Mouse (Mus musculus) intestine, embryonic 14.5 days (tissue): Measurements from ENCODE around the gene Banf1. TPM values are rescaled to one million over a fixed set of nuclear protein-coding genes. Genes with fewer than 3 reads are reported as not detected.
"Not testable (repeated sequence)": the region's sequence is repeated elsewhere in the genome, so short reads cannot be mapped to it uniquely, and the experiment has no call there.

Experiments
- ATAC-seq: fragments of 200-750 bp; cut with Nextera tagmentation; replicated peaks from 2 replicates; pipeline ENCODE4 v1.8.0; 2017; ENCODE audit warnings: low read depth, moderate number of reproducible peaks, moderate TSS enrichment, moderate library complexity; ENCODE audit not compliant: low FRiP score, low TSS enrichment
- DNase-seq: peaks from one replicate; pipeline ENCODE4 v3.0.0-alpha.2; 2018; ENCODE audit warnings: low spot score
- H3K27ac ChIP-seq: fragments of 300-500 bp; sonication (generic); 2 replicates; pipeline ENCODE4 v1.5.1; 2014; ENCODE audit warnings: low read depth, mild to moderate bottlenecking, control low read depth
- H3K27me3 ChIP-seq: fragments of 300-500 bp; sonication (generic); replicated peaks from 2 replicates; pipeline ENCODE4 v1.6.1; 2014; ENCODE audit warnings: low read length, control low read depth; ENCODE audit not compliant: control insufficient read depth, insufficient read depth
- H3K36me3 ChIP-seq: fragments of 300-500 bp; sonication (generic); 2 replicates; pipeline ENCODE4 v1.6.1; 2014; ENCODE audit warnings: low read length, control low read depth; ENCODE audit not compliant: control insufficient read depth, insufficient read depth
- H3K4me1 ChIP-seq: fragments of 300-500 bp; sonication (generic); replicated peaks from 2 replicates; pipeline ENCODE4 v1.6.1; 2014; ENCODE audit warnings: low read length, control low read depth, mixed read lengths; ENCODE audit not compliant: control insufficient read depth, insufficient read depth
- H3K4me2 ChIP-seq: fragments of 300-500 bp; sonication (generic); 2 replicates; pipeline ENCODE4 v1.6.1; 2014; ENCODE audit warnings: low read length
- H3K4me3 ChIP-seq: fragments of 300-500 bp; sonication (generic); 2 replicates; pipeline ENCODE4 v1.5.1; 2014; ENCODE audit warnings: low read depth, low read length, control low read depth, mixed read lengths
- H3K9ac ChIP-seq: fragments of 300-500 bp; sonication (generic); 2 replicates; pipeline ENCODE4 v1.6.1; 2014; ENCODE audit warnings: mild to moderate bottlenecking, low read length
- H3K9me3 ChIP-seq: fragments of 300-500 bp; sonication (generic); 2 replicates; pipeline ENCODE4 v1.6.1; 2016; ENCODE audit warnings: low read length, control low read depth; ENCODE audit not compliant: control insufficient read depth
- WGBS: fragments of 180-500 bp; shearing (Covaris S2); extraction: QIAGEN DNeasy Blood & Tissue Kit; methylation state at CpG from one replicate; pipeline ENCODE4 v1.1.7; 2014; 5-methylcytosine and 5-hydroxymethylcytosine counted together
- polyA plus RNA-seq: library from polyadenylated mRNA; unstranded; fragments of >200 nt; fragmentation: Nextera tagmentation; extraction: Ambion mirVana; gene quantifications from 2 replicates; pipeline ENCODE4 v1.2.1, GENCODE M21; 2014

The Banf1 gene
- polyA plus RNA-seq, 1 experiment from 2014 or later, result 499 TPM

DNA sequence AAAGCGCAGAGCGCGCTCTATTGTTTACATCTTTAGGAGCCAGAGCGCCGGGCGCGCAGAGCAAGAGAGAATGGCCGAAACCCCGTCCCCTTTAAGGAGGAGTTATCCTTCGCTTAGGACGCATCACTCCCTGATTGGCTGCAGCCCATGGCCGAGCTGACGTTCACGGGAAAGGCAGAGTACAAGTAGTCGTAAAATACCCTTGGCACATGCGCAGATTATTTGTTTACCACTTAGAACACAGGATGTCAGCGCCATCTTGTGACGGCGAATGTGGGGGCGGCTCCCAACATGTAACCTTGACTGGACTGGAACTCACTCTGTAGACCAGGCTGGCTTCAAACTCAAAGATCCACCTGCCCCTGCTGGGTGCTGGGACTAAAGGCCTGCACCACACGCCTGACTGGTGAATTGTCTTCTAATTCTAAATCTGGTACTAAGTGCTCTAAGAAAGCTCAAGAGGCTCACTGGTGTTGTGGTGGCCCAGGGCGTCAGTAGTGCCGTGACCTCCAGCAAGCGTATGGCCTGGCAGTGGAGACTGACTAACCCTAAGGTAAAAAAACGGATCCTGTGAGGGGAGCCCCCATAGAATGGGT lies 39.7 kb upstream of the Banf1 start:
- ATAC-seq (peak; percentile 79), DNase-seq (peak; percentile 85)
- WGBS, result 6% methylated on average over 21 of the region's 25 CpGs
- Histone ChIP-seq H3K4me2 (peak overlapping the region; percentile 58), H3K27ac (peak overlapping the region; percentile 86), H3K9ac (peak overlapping the region; percentile 66), H3K4me3 (peak overlapping the region; percentile 60)
- H3K9me3 ChIP-seq, H3K36me3 ChIP-seq, H3K27me3 ChIP-seq, H3K4me1 ChIP-seq: not testable (repeated sequence)

DNA sequence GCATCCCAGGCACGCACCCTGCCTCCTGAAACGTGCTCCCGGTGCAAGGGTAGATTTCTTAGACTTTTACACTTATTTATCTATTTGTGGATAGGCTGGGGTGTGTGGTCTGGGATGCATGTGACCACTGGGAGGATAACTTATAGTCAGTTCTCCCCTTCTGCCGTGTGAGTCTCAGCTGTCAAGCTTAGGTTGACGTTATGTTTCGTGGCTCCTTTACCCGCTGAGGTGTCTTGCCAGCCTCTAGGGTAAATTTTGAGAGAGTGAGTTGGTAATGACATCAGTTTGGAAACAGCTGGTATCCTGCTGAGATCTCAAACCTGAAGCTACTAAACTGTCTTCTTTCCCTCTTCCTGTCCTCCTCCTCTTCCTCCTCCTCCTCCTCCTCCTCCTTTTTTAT lies 39.0 kb upstream of the Banf1 start:
- Histone ChIP-seq H3K9ac (peak overlapping the region; percentile 5; the same call in 1 of the 2 replicates), H3K36me3 (no peaks in the 10 kb centered on the region), H3K27me3 (no peaks in the 10 kb centered on the region), H3K4me2 (peak overlapping the region; percentile 51), H3K9me3 (no peaks in the 10 kb centered on the region), H3K4me1 (0 out of 2 replicates have a peak, but pooled peaks cover 9% of the 10 kb centered on the region), H3K4me3 (peak overlapping the region; percentile 32), H3K27ac (peak overlapping the region; percentile 57; the same call in 1 of the 2 replicates)
- ATAC-seq (no peak), DNase-seq (peak; percentile 55)
- whole genome bisulfite sequencing, result 24% methylated on average over 7 of the region's 7 CpGs

DNA sequence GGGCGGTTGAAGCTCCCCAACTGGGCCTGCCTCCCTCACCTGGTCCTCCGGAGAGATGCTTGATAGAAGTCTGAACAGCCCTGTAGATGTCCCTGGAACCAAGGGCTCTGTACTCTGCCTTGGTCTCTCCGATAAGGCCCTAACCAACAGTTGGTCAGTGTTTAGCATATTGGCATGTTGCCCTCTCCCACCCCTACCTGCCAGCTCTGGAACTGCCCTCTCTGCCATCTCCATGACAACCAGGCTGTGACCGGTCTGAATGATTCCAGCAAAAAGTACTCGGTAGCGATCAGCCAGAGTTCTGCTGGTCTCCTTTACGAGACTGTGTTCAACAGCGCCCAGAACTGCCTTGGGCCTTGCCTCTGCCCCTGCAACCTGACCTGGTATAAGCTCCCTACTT lies 35.3 kb upstream of the Banf1 start, which contains the start of gene Tsga10ip:
Gene Tsga10ip (minus strand): TSS at position 234 of the 400 bp plus-strand sequence.
- Histone ChIP-seq H3K9ac (no peak within 1 kb of the TSS), H3K4me3 (no peak within 1 kb of the TSS), H3K27me3 (no peaks in the 10 kb centered on the region), H3K4me1 (0 out of 2 replicates have a peak, but pooled peaks cover under 1% of the 10 kb centered on the region), H3K9me3 (no peaks in the 10 kb centered on the region), H3K27ac (no peak within 1 kb of the TSS), H3K36me3 (no peaks in the 10 kb centered on the region), H3K4me2 (no peak within 1 kb of the TSS)
- WGBS, result 80% methylated on average over 8 of the region's 8 CpGs
- ATAC-seq (no peak), DNase-seq (no peak)

DNA sequence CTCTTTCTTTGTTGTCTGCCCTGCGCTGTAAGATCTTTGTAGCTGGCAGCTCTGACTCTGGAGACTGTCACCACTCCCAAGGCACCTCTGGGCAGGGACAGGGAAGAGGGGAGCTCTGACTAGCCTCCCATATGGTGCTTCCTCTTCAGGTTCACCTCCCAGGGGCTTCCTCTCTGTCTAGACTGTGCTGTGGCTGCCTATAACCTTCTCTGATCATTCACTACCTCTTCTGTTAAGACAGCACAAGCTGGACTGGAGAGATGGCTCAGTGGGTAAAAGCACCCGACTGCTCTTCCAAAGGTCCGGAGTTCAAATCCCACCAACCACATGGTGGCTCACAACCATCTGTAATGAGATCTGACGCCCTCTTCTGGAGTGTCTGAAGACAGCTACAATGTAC lies 34.1 kb upstream of the Banf1 start:
- not testable (repeated sequence) for H3K36me3 ChIP-seq

DNA sequence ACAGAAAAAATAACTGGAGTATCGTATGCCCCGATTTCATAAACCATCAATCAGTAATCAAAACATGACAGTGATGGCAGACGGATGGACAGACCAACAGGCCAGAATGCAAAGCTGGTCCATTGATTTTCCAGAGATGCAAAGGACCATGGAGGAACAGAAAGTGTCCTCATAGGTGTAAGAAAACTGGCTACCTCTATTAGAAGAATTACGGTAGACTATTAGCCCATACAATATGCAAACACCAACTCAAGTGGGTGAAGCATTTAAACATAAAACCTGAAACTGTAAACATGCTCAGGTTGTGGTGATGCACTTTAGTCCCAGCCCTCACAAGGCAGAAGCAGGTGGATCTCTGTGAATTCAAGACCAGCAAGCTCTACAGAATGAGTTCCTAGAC lies 28.4 kb upstream of the Banf1 start:
- H3K9me3 ChIP-seq, result no peaks in the 10 kb centered on the region
- H3K27me3 ChIP-seq, result no peaks in the 10 kb centered on the region
- no peak overlapping the region for H3K4me3 ChIP-seq
- no peak overlapping the region for H3K4me2 ChIP-seq
- whole genome bisulfite sequencing, result 68% methylated on average over 4 of the region's 4 CpGs
- H3K9ac ChIP-seq, result no peak overlapping the region
- peaks cover 2% of the 10 kb centered on the region for H3K4me1 ChIP-seq
- H3K36me3 ChIP-seq, result no peaks in the 10 kb centered on the region
- no peak overlapping the region for H3K27ac ChIP-seq
- ATAC-seq (no peak), DNase-seq (no peak)

More for the DNA sequence above, 34.1 kb upstream of the Banf1 start:
- not testable (repeated sequence) for H3K9me3 ChIP-seq, H3K4me2 ChIP-seq, H3K4me1 ChIP-seq, DNase-seq, H3K27ac ChIP-seq, H3K9ac ChIP-seq, H3K27me3 ChIP-seq, H3K4me3 ChIP-seq, ATAC-seq
- 72% methylated on average over 4 of the region's 4 CpGs for WGBS

DNA sequence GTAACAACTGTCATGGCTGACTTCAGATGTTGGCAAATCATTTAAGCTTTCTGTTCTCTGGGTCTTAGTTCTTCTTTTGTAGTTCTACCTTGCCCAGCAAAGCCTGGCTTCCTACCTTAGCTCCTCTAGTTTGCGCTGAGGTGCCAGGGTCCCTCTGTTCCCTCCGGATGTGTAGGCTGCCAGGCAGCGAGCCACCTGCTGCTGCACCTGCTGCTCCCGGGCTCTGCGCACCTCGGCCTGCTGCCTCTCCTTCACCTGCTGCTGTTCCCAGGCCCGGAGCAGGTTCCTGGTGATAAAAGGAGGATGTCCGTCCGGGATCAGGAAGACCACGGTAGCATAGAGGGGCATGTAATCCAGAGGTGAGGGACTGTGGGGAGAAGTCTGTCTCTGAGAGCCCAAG lies 27.2 kb upstream of the Banf1 start:
- Histone ChIP-seq H3K4me3 (no peak overlapping the region), H3K4me2 (no peak overlapping the region), H3K9ac (no peak overlapping the region), H3K4me1 (peaks cover 14% of the 10 kb centered on the region), H3K9me3 (no peaks in the 10 kb centered on the region), H3K36me3 (no peaks in the 10 kb centered on the region), H3K27ac (no peak overlapping the region), H3K27me3 (no peaks in the 10 kb centered on the region)
- DNase-seq (no peak), ATAC-seq (no peak)
- 48% methylated on average over 10 of the region's 10 CpGs for WGBS

DNA sequence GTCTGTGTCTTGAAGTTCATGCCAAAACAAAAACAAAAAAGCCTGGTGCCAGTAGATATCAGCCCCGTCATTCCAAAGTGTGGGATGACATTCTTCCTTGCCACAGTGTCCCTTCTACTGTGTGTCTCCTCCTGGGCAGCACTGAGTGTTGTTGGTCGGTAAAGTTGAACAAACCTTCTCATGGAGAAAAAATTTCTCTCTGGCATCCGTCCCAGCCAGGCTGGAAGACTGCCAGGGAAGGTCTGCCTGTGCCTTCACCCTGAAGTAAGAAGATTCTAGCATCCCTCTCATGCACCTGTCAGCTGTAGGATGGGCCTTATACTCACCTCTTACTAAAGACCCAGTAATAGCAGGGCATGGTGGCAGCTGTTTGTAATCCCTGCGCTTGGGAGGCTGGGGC lies 25.9 kb upstream of the Banf1 start:
- Histone ChIP-seq H3K27me3 (no peaks in the 10 kb centered on the region), H3K27ac (no peak overlapping the region), H3K4me3 (no peak overlapping the region), H3K4me1 (peaks cover 14% of the 10 kb centered on the region), H3K9ac (no peak overlapping the region), H3K36me3 (no peaks in the 10 kb centered on the region), H3K4me2 (no peak overlapping the region), H3K9me3 (no peaks in the 10 kb centered on the region)
- 57% methylated on average over 4 of the region's 4 CpGs for WGBS
- peak; percentile 80 for DNase-seq
- ATAC-seq, result no peak

DNA sequence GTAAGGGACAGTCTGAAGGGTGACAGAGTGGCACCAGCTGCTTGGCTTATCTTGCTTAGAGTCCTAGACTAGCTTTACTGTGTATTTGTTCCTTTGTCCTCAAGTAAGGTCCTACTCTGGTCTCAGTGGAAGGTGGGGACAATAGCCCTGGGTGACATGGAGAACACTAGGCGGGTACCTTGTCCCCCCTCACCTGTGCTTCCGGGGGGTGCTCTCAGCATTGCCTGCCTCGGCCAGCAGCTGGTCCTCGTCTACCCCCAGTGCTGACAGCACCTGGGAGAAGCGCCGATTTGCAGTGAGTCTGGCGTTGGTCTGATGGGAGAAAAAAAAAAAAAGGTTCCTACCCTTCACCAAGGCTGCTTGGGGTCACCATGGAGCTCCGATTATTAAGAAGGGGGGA lies 23.4 kb upstream of the Banf1 start:
- no peaks in the 10 kb centered on the region for H3K27me3 ChIP-seq
- peaks cover 2% of the 10 kb centered on the region for H3K36me3 ChIP-seq
- H3K4me3 ChIP-seq, result peak overlapping the region; percentile 99
- ATAC-seq (no peak), DNase-seq (no peak)
- peak overlapping the region; percentile 52; the same call in 1 of the 2 replicates for H3K27ac ChIP-seq
- peak overlapping the region; percentile 63 for H3K4me2 ChIP-seq
- no peaks in the 10 kb centered on the region for H3K9me3 ChIP-seq
- H3K9ac ChIP-seq, result peak overlapping the region; percentile 87
- H3K4me1 ChIP-seq, result peaks cover 26% of the 10 kb centered on the region
- WGBS, result 50% methylated on average over 8 of the region's 8 CpGs

DNA sequence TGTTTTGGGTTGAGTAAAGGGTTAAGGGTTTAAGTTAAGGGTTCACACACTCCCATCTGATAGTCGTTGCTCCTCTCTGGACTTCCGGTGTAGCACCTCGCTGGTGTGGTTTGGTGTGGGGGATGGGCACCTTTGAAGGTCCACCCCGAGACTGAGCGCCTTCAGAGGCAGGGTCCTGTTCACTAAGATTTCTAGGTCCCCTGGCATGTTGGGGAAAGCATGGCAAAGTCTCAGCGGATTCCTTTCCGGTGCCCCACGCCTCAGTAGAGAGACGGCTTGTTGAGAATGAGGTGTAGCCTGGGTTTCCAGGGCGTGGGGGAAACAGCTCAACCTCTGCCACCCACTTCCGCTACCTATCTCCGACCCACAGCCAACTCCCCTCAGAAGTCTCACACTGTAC lies 22.7 kb upstream of the Banf1 start:
- H3K9me3 ChIP-seq, result no peaks in the 10 kb centered on the region
- peak overlapping the region; percentile 99 for H3K4me3 ChIP-seq
- peaks cover 26% of the 10 kb centered on the region for H3K4me1 ChIP-seq
- H3K36me3 ChIP-seq, result peaks cover 9% of the 10 kb centered on the region
- H3K9ac ChIP-seq, result peak overlapping the region; percentile 87
- H3K4me2 ChIP-seq, result peak overlapping the region; percentile 63
- ATAC-seq (peak; percentile 42; the same call in 1 of the 2 replicates), DNase-seq (peak; percentile 77)
- H3K27me3 ChIP-seq, result no peaks in the 10 kb centered on the region
- 20% methylated on average over 12 of the region's 12 CpGs for WGBS
- H3K27ac ChIP-seq, result peak overlapping the region; percentile 73; the same call in 1 of the 2 replicates
